Mouse (Mus musculus) liver, adult 2 months (tissue): ENCODE results near the gene Gga2. TPM values are rescaled to one million over a fixed set of nuclear protein-coding genes. Genes with fewer than 3 reads are reported as not detected.
A peak's percentile ranks its signal among the peaks of the same experiment; 100 is the strongest.

Source experiments
- DNase-seq: peaks from one replicate; pipeline ENCODE4 v3.0.0-alpha.2; 2011; ENCODE audit warnings: low read depth, low spot score; ENCODE audit errors: extremely low read depth
- H3K27ac ChIP-seq: fragments of 200-500 bp; replicated peaks from 2 replicates; pipeline ENCODE4 v1.5.1; 2012; ENCODE audit warnings: low read depth, mild to moderate bottlenecking, control low read depth, inconsistent platforms, low read length; ENCODE audit not compliant: insufficient read depth
- H3K27me3 ChIP-seq: fragments of 200-500 bp; 2 replicates; pipeline ENCODE4 v1.6.1; 2012; ENCODE audit warnings: mild to moderate bottlenecking, moderate library complexity, low read length, inconsistent platforms; ENCODE audit not compliant: control insufficient read depth, insufficient read depth
- H3K36me3 ChIP-seq: fragments of 200-500 bp; 2 replicates; pipeline ENCODE4 v1.6.1; 2012; ENCODE audit warnings: low read length, inconsistent platforms; ENCODE audit not compliant: control insufficient read depth, insufficient read depth
- H3K4me1 ChIP-seq: fragments of 200-500 bp; 2 replicates; pipeline ENCODE4 v1.6.1; 2011; ENCODE audit warnings: low read length; ENCODE audit not compliant: control insufficient read depth, insufficient read depth
- H3K4me3 ChIP-seq: fragments of 200-500 bp; 2 replicates; pipeline ENCODE4 v1.5.1; 2011; ENCODE audit warnings: low read depth, mild to moderate bottlenecking, control low read depth, low read length, moderate library complexity; ENCODE audit not compliant: insufficient read depth
- H3K79me2 ChIP-seq: fragments of 200-500 bp; 2 replicates; pipeline ENCODE4 v1.6.1; 2012; ENCODE audit warnings: inconsistent platforms, mild to moderate bottlenecking, low read length, moderate library complexity; ENCODE audit not compliant: control insufficient read depth, insufficient read depth
- H3K9ac ChIP-seq: fragments of 200-500 bp; 2 replicates; pipeline ENCODE4 v1.6.1; 2012; ENCODE audit warnings: low read depth, mild to moderate bottlenecking, control low read depth, inconsistent platforms, low read length
- CTCF ChIP-seq: fragments of 200-500 bp; IDR thresholded peaks from 2 replicates; pipeline ENCODE4 v1.5.1; 2011; ENCODE audit warnings: low read depth, low read length, control low read depth
- POLR2A ChIP-seq: fragments of 200-500 bp; IDR thresholded peaks from 2 replicates; pipeline ENCODE4 v1.6.1; 2011; ENCODE audit warnings: low read length, control low read depth; ENCODE audit not compliant: insufficient read depth; ENCODE audit errors: extremely low read depth
- WGBS: fragments of 180-500 bp; shearing (Covaris S2); methylation state at CpG from one replicate; pipeline ENCODE4 v1.1.7; 2018; 5-methylcytosine and 5-hydroxymethylcytosine counted together
- polyA plus RNA-seq: library from polyadenylated mRNA; depleted of rRNA; stranded (reverse); fragments of >200 nt; gene quantifications from 2 replicates; pipeline ENCODE4 v1.2.3, GENCODE M21; 2012
- total RNA-seq: library from RNA; depleted of rRNA; stranded (reverse); fragments of >200 nt; gene quantifications from 2 replicates; pipeline ENCODE4 v1.2.3, GENCODE M21; 2014

Gga2 gene
- total and polyA plus RNA-seq, 2 experiments, result 7.7 to 13.5 TPM

DNA sequence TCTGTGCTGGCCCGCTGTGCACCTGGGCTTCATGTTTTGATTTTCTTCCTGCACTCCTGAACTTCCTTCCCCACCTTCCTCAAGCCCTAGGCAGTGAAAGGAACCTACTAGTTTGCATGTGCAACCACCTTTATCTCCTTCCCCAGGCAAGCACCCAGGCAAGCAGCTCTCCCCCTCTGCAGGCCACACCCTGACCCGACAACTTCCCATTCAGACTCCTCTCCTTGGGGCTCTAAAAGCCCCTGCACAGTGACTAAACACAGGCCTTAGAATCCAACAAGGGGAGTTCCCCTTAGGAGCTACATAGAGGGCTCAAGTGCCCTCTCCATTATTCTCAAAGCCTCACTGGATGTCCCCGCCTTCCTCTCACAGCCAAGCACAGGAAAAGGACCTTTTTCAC lies 2.8 kb downstream of the Gga2 start:
- Histone ChIP-seq H3K4me1 (peaks cover 13% of the 10 kb centered on the region), H3K36me3 (no peaks in the 10 kb centered on the region), H3K27ac (no peak overlapping the region), H3K9ac (no peak overlapping the region), H3K4me3 (no peak overlapping the region), H3K79me2 (peaks cover 18% of the 10 kb centered on the region; the same call in 1 of the 2 replicates), H3K27me3 (no peaks in the 10 kb centered on the region)
- DNase-seq, result no peak
- no peak for TF ChIP-seq CTCF
- TF ChIP-seq POLR2A, result no peak
- 85% methylated on average over 3 of the region's 3 CpGs for WGBS

DNA sequence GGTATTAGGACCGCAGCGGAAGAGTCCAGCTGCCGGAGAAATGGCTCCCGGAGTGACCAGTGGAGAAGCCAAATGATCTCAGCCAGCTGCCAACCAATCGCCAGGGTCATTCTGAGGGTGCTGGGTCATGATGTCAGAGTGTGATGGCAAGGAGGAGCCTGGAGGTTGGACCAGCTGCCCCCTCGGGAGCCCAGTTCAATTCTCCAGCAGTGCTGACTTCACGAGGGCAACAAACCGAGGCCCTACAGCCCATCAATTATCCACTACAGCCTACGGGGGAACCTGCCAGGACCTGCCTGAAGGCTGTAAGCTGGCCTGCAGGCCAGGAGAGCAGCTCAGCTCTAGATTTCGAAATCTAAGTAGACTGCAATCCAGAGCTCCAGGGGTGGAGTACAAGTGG lies 5.3 kb downstream of the Gga2 start:
- H3K27ac ChIP-seq, result peak overlapping the region; percentile 81
- peaks cover 18% of the 10 kb centered on the region; the same call in 1 of the 2 replicates for H3K79me2 ChIP-seq
- TF ChIP-seq POLR2A (0 out of 2 replicates have a peak, but pooled peaks have one; percentile 9), CTCF (no peak)
- DNase-seq, result peak; percentile 93
- H3K4me1 ChIP-seq, result peaks cover 13% of the 10 kb centered on the region
- no peak overlapping the region for H3K9ac ChIP-seq
- no peaks in the 10 kb centered on the region for H3K27me3 ChIP-seq
- no peaks in the 10 kb centered on the region for H3K36me3 ChIP-seq
- H3K4me3 ChIP-seq, result 0 out of 2 replicates have a peak overlapping the region, but pooled peaks have one; percentile 26
- WGBS, result 24% methylated on average over 10 of the region's 10 CpGs

DNA sequence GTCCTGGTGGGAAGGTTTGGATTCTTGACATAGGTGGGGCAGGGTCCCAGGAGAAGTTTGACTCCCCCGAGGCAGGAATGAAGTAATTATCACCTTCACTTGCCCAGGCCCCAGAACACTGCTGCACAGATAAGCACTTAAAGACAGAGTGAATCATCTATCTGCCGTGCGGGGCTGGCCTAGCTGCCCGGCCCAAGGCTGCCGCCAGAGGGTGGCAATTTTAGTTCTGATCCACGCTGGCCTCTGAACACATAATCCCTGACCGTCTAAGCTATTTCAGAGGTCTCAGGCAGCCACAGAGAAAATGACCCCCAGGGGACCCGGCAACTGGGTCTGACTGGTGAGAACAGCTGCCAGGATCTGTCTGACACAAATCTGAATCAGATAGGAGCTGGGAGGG lies 5.9 kb downstream of the Gga2 start:
- WGBS, result 47% methylated on average over 8 of the region's 8 CpGs

DNA sequence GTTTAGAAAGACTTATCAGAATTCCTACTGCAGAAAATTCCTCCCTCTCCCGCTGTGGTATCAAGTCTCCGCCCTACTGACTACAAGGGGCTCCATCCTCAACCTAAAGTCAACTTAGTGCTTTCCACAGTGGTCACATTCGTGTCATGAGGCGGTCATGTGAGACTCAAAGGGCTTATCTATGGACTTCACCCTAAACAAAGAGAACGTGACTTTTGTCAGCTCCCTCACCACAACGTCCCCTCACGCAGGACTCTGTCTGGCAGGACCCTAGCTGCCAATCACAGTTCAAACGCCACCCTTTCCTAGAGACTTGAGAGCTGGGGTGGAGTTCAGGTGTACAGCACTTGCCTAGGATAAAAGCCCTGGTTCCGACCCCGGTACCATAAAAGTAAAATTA lies 8.1 kb downstream of the Gga2 start:
- 73% methylated on average over 10 of the region's 10 CpGs for WGBS
- H3K27ac ChIP-seq, result no peak overlapping the region
- H3K36me3 ChIP-seq, result no peaks in the 10 kb centered on the region
- H3K79me2 ChIP-seq, result peaks cover 8% of the 10 kb centered on the region; the same call in 1 of the 2 replicates
- no peak overlapping the region for H3K4me3 ChIP-seq
- H3K4me1 ChIP-seq, result peaks cover 10% of the 10 kb centered on the region
- H3K27me3 ChIP-seq, result no peaks in the 10 kb centered on the region
- H3K9ac ChIP-seq, result no peak overlapping the region
- TF ChIP-seq CTCF (no peak), POLR2A (no peak)
- no peak for DNase-seq

More for the DNA sequence above, 5.9 kb downstream of the Gga2 start:
- no peaks in the 10 kb centered on the region for H3K36me3 ChIP-seq
- no peaks in the 10 kb centered on the region for H3K27me3 ChIP-seq
- peak; percentile 54 for DNase-seq
- H3K9ac ChIP-seq, result peak overlapping the region; percentile 33
- H3K4me3 ChIP-seq, result no peak overlapping the region
- peak overlapping the region; percentile 81 for H3K27ac ChIP-seq
- peaks cover 16% of the 10 kb centered on the region; the same call in 1 of the 2 replicates for H3K79me2 ChIP-seq
- TF ChIP-seq POLR2A, result no peak
- peak; percentile 53 for TF ChIP-seq CTCF
- peaks cover 11% of the 10 kb centered on the region for H3K4me1 ChIP-seq

DNA sequence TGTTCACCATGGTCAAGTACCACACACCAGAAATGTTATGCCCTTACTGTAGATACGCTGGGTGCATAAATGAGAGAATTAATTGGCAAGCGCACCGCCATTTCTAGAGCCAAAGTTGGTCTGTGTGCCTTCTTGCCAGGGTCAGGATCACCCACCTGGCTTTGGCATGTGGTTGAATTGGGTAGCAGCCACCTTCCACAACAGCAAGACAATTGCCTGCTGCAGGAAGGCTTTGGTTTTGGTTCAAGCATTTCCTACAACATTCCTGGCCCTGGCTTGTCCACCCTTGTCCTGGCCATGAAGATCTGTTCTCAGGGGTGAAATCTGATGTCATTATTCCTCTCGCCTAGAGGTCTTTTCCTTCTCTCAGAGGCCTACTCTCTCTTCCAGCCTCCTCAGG lies 8.7 kb downstream of the Gga2 start:
- TF ChIP-seq POLR2A (no peak), CTCF (no peak)
- Histone ChIP-seq H3K79me2 (peaks cover 6% of the 10 kb centered on the region; the same call in 1 of the 2 replicates), H3K27ac (no peak overlapping the region), H3K4me1 (peaks cover 10% of the 10 kb centered on the region), H3K36me3 (no peaks in the 10 kb centered on the region), H3K27me3 (no peaks in the 10 kb centered on the region), H3K9ac (no peak overlapping the region), H3K4me3 (no peak overlapping the region)
- over 99% methylated on average over 4 of the region's 4 CpGs for WGBS
- DNase-seq, result no peak

DNA sequence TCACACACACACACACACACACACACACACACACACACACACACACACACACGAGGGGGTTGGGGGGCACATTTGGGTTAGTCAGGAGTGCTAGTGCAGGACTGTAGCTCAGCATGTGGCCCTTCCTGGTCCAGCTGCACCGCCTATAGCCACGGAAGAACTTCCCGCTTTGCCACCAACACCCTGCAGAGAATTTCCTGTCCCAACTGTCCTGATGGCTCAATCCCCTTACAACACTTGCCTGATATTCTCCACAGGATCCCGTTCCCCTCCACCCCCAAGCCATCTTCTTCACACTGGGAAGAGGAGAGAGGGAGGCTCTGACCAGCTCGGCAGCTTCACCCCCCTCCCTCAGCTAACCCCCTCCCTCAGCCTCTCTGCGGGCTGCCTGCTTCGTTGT lies 20.6 kb downstream of the Gga2 start:
- TF ChIP-seq CTCF, result no peak
- TF ChIP-seq POLR2A, result no peak
- 83% methylated on average over 8 of the region's 8 CpGs for WGBS

More for the DNA sequence above, 20.6 kb downstream of the Gga2 start:
- H3K27me3 ChIP-seq, result no peaks in the 10 kb centered on the region; the same call in 1 of the 2 replicates
- H3K79me2 ChIP-seq, result no peaks in the 10 kb centered on the region
- peaks cover 26% of the 10 kb centered on the region for H3K36me3 ChIP-seq
- no peak overlapping the region for H3K9ac ChIP-seq
- H3K4me3 ChIP-seq, result no peak overlapping the region
- H3K4me1 ChIP-seq, result no peaks in the 10 kb centered on the region
- no peak overlapping the region for H3K27ac ChIP-seq
- no peak for DNase-seq
